Comparison of ENCODE assay signal across 11 mouse cellular contexts in the genomic region with DNA sequence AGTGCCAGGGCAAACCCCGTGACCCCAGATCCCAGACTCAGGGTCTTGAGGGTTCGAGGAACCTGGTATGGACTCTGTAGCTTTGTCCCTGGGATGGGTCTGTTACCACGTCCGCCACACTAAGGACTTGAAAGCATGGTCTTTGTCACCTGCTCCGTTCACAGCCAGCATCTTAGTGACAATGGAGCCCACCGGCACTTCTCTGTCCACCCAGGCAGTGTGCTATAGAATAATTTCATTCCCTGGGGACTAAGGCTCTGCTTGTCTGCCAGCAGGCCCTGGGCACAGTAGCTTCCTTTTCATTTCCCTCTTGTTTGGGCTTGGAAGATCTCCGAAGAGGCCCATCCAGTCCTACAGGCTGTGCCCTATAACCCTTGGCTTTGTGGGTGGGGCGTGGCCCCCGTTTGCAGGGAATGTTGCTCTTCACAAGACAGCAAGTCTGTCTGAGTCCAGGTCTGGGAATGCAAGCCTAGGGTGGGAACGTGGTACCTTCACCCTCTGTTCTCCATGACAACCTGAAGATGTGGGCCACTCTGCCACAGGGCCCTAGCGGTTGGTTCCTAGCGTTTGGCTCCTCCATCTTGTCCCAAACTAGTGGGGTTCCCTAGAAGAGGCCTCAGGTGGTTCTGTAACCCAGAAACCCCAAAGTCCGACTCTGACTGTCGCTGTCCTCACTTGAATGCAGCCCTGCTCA. TPM values are rescaled to one million over a fixed set of nuclear protein-coding genes. Genes with fewer than 3 reads are reported as not detected.
DNase-seq lines count a peak whose midpoint lies in the region; ATAC-seq and TF ChIP-seq lines count a peak whose summit lies in the region.
"Had no signal": no experiment of that assay in that cellular context is flagged by ENCODE, and none has a peak within 500 bp of the region (broad histone marks: within the 10 kb centered on the region; RNA-seq: fewer than 3 reads in every experiment).

No protein-coding gene starts in this region.

- no peak for TF ChIP-seq CTCF in thymus, adult 2 months (IDR thresholded peaks at IDR 0.05; ENCODE audit: borderline replicate concordance, control insufficient read depth, extremely low read depth, insufficient read depth, low read length, poor library complexity)
- TF ChIP-seq CTCF in left cerebral cortex, adult 2 months (IDR thresholded peaks at IDR 0.05) = no peak

- peaks cover 74% of the 10 kb centered on the region for H3K4me1 ChIP-seq in thymus, adult 2 months (replicated peaks; ENCODE audit: control insufficient read depth, insufficient read depth, low read length)
- H3K4me1 ChIP-seq in forebrain, embryonic 14.5 days (ENCODE audit: control insufficient read depth, insufficient read depth, low read length) = peaks cover 34% of the 10 kb centered on the region
- H3K4me1 ChIP-seq in limb, embryonic 10.5 days = peaks cover 48% of the 10 kb centered on the region

- no peaks in the 10 kb centered on the region for H3K36me3 ChIP-seq in thymus, adult 2 months (ENCODE audit: control insufficient read depth, insufficient read depth, low read length)
- 0 out of 2 replicates have a peak, but pooled peaks cover 4% of the 10 kb centered on the region for H3K36me3 ChIP-seq in forebrain, embryonic 14.5 days (ENCODE audit: control insufficient read depth, insufficient read depth, low read length)
- H3K36me3 ChIP-seq in limb, embryonic 10.5 days = no peaks in the 10 kb centered on the region
- H3K36me3 ChIP-seq: kidney, embryonic 15.5 days had no signal

- H3K27ac ChIP-seq in thymus, adult 2 months (ENCODE audit: control insufficient read depth, insufficient read depth, low read length) = peak overlapping the region; percentile 98
- H3K27ac ChIP-seq in forebrain, embryonic 14.5 days (ENCODE audit: low read depth, low read length) = no peak overlapping the region
- peak overlapping the region; percentile 5; the same call in 1 of the 2 replicates for H3K27ac ChIP-seq in limb, embryonic 10.5 days
- no peak overlapping the region for H3K27ac ChIP-seq in left cerebral cortex, adult 2 months

- no peak for ATAC-seq in forebrain, embryonic 14.5 days

- H3K9ac ChIP-seq in forebrain, embryonic 14.5 days (ENCODE audit: low read length) = peak overlapping the region; percentile 41
- H3K9ac ChIP-seq: kidney, embryonic 15.5 days had no signal

- 49% methylated on average over 14 of the region's 14 CpGs for WGBS in thymus, adult 2 months
- 71% methylated on average over 14 of the region's 14 CpGs for WGBS in forebrain, embryonic 14.5 days
- 77% methylated on average over 14 of the region's 14 CpGs for WGBS in limb, embryonic 10.5 days

- peak; percentile 44 for DNase-seq in thymus, adult 2 months
- DNase-seq in thymus, postnatal 14 days = no peak
- no peak for DNase-seq in forebrain, embryonic 14.5 days (ENCODE audit: low spot score)
- no peak for DNase-seq in limb, embryonic 10.5 days (ENCODE audit: low spot score)
- peak; percentile 56 for DNase-seq in thymus, postnatal 4 days
- no peak for DNase-seq in left cerebral cortex, adult 2 months (ENCODE audit: extremely low spot score in 1 of 2, low spot score in 2 of 2)
- DNase-seq in gastrocnemius, postnatal 4 days (ENCODE audit: low spot score in 2 of 2) = no peak
- DNase-seq in kidney, postnatal 4 days = no peak
- DNase-seq: heart, adult 11 months; left cerebral cortex, postnatal 4 days had no signal

- H3K9me3 ChIP-seq in forebrain, embryonic 14.5 days (replicated peaks; ENCODE audit: control insufficient read depth, low read length) = no peaks in the 10 kb centered on the region
- H3K9me3 ChIP-seq in limb, embryonic 10.5 days (replicated peaks) = no peaks in the 10 kb centered on the region
- H3K9me3 ChIP-seq: kidney, embryonic 15.5 days had no signal

- H3K4me2 ChIP-seq in forebrain, embryonic 14.5 days (ENCODE audit: low read length) = peak overlapping the region; percentile 81
- H3K4me2 ChIP-seq: kidney, embryonic 15.5 days had no signal

- TF ChIP-seq POLR2A in thymus, adult 2 months (IDR thresholded peaks at IDR 0.05; ENCODE audit: control insufficient read depth, extremely low read depth, insufficient read depth, low read length, poor library complexity) = no peak

- peak overlapping the region; percentile 45 for H3K4me3 ChIP-seq in thymus, adult 2 months (ENCODE audit: control insufficient read depth, insufficient read depth, low read length)
- H3K4me3 ChIP-seq in forebrain, embryonic 14.5 days (ENCODE audit: low read depth, low read length) = peak overlapping the region; percentile 0; the same call in 1 of the 2 replicates
- H3K4me3 ChIP-seq in limb, embryonic 10.5 days = no peak overlapping the region
- no peak overlapping the region for H3K4me3 ChIP-seq in left cerebral cortex, adult 2 months
- H3K4me3 ChIP-seq: kidney, embryonic 15.5 days had no signal

- intact Hi-C loops in left cerebral cortex, adult 2 months (cut with DNase I) = no loop called here

- no peaks in the 10 kb centered on the region for H3K27me3 ChIP-seq in thymus, adult 2 months (ENCODE audit: control insufficient read depth, insufficient read depth, low read length)
- H3K27me3 ChIP-seq in forebrain, embryonic 14.5 days (replicated peaks; ENCODE audit: control insufficient read depth, insufficient read depth, low read length) = no peaks in the 10 kb centered on the region
- peaks cover 42% of the 10 kb centered on the region for H3K27me3 ChIP-seq in limb, embryonic 10.5 days (ENCODE audit: low read depth, poor library complexity, severe bottlenecking)

RNA-seq across cellular contexts. Expression of a gene that starts 4.3 kb away (rescaled TPM):
- polyA plus RNA-seq in thymus, adult 2 months (2012; rRNA removed) = 444 and 462 TPM in 2 replicates
- polyA plus RNA-seq in forebrain, embryonic 14.5 days (2014; fragmentation: Nextera tagmentation; extraction: Ambion mirVana) = 95.8 and 113 TPM in 2 replicates
- polyA plus RNA-seq in limb, embryonic 10.5 days (2016; fragmentation: Nextera tagmentation; extraction: Ambion mirVana) = 17.5 and 25.2 TPM in 2 replicates
- 100 to 1,000 TPM; 111 to 112 TPM for total RNA-seq in left cerebral cortex, adult 2 months (2021)
- 10 to 100 TPM; 39.8 to 40.1 TPM for total RNA-seq in gastrocnemius, postnatal 4 days (2021)

Comparison
In these comparisons a context has a peak if more than half of its experiments do, and no peak if none do; other contexts are left out.
1. DNase-seq: peak in thymus, adult 2 months (single experiment) and thymus, postnatal 4 days (single experiment); none in thymus, postnatal 14 days (single experiment), forebrain, embryonic 14.5 days (single experiment), limb, embryonic 10.5 days (single experiment), left cerebral cortex, adult 2 months (0 of 2), gastrocnemius, postnatal 4 days (0 of 2) and kidney, postnatal 4 days (0 of 2).
2. H3K27ac ChIP-seq: peak in thymus, adult 2 months (single experiment) and limb, embryonic 10.5 days (single experiment); none in forebrain, embryonic 14.5 days (single experiment) and left cerebral cortex, adult 2 months (single experiment).
3. H3K4me3 ChIP-seq: peak in thymus, adult 2 months (single experiment) and forebrain, embryonic 14.5 days (single experiment); none in limb, embryonic 10.5 days (single experiment) and left cerebral cortex, adult 2 months (single experiment).